Mouse (Mus musculus): ENCODE results near the gene Jak2.

The Jak2 gene

GRCm38 (mm10) chr19:29300919-29301318, 49.3 kb downstream of the Jak2 start:
- DNase-seq (ENCODE audit: low read depth), result no peak

DNA sequence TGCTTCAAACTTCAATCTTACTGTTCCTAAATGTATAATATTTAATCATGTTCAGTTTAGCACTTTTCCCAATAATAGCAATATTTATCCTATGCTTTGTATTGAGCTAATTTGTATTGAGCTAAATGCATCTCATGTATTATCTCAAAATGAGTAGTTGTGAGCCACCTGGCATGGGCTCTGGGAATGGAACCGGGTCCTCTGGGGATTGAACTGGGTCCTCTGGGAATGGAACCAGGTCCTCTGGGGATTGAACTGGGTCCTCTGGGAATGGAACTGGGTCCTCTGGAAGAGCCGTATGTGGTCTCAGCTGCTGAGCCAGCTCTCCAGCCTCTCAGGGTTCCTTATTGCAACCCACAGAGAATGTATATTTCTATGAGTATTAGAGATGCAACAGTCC, 50.5 kb downstream of the Jak2 start:
- no peak for DNase-seq (ENCODE audit: low read depth)

GRCm38 (mm10) chr19:29308832-29309231, 57.2 kb downstream of the Jak2 start:
- DNase-seq (ENCODE audit: low read depth), result peak; percentile 23

GRCm38 (mm10) chr19:29311791-29312190, 60.2 kb downstream of the Jak2 start:
- no peak for DNase-seq (ENCODE audit: low read depth)

- no peak for DNase-seq (ENCODE audit: low read depth)
Observed at GRCm38 (mm10) chr19:29312661-29313060, 61.0 kb downstream of the Jak2 start.

DNA sequence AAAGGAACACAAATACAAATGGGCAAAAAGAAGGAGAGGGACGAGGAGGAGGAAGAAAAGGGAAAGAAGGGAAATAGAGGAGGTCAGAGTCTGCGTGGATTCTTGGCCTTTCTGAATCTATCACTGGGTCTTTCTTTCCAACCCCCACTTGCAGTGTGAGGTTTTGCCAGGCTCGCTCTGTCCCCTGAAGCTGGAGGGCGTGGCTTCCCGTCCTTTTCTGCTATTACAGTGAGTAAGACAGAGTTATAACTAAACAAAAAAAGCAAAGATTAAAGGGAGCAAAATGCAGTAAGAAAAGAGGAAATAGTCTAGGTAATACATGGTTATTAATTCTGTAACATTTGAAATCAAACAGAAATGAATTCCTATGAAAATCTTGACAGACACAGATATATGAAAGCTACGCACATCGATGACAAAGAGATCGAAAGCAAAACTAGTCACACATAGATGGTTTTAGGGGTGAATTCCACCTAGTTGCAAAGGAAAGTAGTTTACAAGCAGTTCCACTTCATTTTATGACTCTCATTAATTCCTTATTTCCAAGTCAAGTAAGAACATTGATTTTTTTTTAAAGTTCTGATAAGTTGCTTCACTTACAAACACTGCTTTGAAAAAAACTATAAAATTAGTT, 71.9 kb downstream of the Jak2 start:
- DNase-seq (ENCODE audit: low read depth), result peak; percentile 85

GRCm38 (mm10) chr19:29325053-29325851, 73.6 kb downstream of the Jak2 start, which contains the start of gene Insl6:
Insl6 (minus strand) TSS chr19:29325356.
- DNase-seq (ENCODE audit: low read depth), result peak; percentile 80

GRCm38 (mm10) chr19:29325852-29326180, 74.2 kb downstream of the Jak2 start:
- DNase-seq (ENCODE audit: low read depth), result peak; percentile 25

DNA sequence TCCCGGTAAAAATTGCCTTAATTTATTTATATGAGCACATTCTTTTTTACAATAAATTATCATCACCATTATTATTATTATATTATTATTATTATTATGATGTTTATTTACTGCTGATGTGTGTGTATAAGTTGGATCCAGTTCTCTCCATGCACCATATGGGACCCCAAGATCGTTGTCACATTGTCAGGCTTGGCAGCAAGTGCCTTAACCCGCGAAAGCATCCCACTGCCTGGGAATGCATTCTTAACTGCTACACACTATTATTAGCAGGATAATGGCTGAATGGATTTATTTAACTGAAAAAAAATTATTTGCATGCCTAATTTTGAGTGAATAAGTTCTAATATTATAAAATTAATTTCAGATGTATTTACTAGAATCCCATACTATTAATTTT, 74.8 kb downstream of the Jak2 start:
- DNase-seq (ENCODE audit: low read depth), result no peak

DNA sequence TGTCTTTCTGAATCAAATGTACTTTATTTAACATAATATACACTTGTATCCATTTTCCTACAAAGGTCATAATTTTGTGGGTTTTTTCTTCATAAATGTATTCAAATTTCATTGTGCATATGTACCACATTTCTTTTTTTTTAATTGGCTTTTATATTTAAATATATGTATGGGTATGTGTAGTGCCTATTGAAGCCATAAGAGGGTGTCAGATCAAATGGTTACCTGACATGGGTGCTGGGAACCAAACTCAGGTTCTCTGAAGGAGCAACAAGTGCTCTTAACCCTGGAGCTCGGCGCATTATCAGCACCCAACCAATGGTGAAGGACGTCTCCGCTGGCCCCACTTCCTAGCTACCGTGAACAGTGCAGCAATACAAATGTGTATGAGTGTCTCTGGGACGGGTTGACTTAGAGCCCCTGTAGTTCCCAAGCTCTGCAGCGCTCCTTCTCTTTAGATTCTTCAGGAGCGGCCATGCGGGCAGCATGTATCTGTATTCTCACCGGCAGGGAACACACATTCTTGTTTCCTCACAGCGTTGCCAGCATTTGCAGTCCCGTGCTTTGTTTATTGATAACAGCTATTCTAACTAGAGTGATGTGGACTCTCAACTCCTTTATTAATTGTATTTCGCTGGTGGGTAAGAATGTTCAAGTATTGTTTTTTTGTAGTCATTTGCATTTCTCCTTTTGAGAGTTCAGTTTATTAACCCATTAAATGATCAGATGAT, 75.4 kb downstream of the Jak2 start:
- DNase-seq (ENCODE audit: low read depth), result peak; percentile 25

GRCm38 (mm10) chr19:29334068-29334745, 82.6 kb downstream of the Jak2 start, which contains the start of gene Rln1:
Rln1 (minus strand) TSS chr19:29334670.
- DNase-seq (ENCODE audit: low read depth), result no peak

DNA sequence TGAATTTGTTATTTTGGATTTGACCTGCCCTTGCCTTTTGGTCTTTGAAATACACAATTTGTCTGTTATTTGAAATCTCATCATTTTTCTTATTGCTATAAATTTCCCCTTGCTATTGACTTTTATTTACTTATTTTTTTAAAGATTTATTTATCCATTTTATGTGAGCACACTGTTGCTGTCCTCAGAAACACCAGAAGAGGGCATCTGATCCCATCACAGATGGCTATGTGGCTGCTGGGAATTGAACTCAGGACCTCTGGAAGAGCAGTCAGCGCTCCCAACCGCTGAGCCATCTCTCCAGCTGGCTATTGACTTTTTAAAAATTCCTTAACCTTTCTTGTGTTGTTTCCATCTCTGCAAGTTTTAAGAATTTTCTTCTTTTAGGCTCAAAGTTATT, 85.0 kb downstream of the Jak2 start:
- no peak for DNase-seq (ENCODE audit: low read depth)

- DNase-seq (ENCODE audit: low read depth), result no peak
Observed at GRCm38 (mm10) chr19:29341029-29341428, 89.4 kb downstream of the Jak2 start.

DNA sequence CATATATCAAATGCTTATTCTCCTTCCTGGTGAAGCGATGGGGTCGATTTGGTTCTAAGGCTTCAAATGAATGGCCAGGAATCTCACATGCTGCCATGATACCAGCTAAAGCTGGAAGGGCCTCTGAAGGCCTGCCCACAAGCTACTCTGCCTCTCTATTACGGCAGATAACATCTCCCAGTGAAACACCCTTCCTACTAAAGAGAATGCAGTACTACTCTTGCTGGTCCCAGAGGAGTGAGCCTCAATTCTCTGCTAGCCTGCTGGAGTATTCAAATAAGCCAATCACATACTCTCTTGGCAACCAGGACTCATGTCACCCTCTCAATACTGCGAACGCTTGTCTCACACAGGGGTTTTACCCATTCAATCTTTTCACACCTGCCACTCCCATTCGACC, 90.7 kb downstream of the Jak2 start:
- no peak for DNase-seq (ENCODE audit: low read depth)

- no peak for DNase-seq (ENCODE audit: low read depth)
Observed at GRCm38 (mm10) chr19:29344868-29345267, 93.2 kb downstream of the Jak2 start.

- no peak for DNase-seq (ENCODE audit: low read depth)
Observed at GRCm38 (mm10) chr19:29345636-29346035, 94.0 kb downstream of the Jak2 start.

DNA sequence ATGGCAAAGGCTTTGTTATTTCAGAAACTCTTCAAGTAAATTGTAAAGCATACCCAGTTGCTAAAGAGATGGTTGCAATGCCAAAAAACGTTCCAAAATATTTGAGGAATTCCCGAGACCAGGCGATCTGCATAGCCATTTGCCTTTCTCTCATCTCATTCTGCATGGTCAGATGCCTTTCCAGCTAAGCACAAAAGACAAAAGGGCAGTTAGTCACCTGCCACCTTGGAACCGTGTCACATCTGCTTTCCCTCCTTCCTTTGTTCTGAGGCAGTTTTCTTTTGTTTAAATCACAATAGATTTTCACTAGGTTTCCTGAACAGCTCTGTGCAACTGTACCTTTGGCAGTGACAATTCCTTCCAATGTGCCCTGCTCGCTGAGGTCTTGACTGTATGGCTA, 99.4 kb downstream of the Jak2 start:
- no peak for DNase-seq (ENCODE audit: low read depth)

- DNase-seq (ENCODE audit: low read depth), result peak; percentile 95
Observed at GRCm38 (mm10) chr19:29354895-29355877, 103.6 kb downstream of the Jak2 start.

- no peak for DNase-seq (ENCODE audit: low read depth)
Observed at GRCm38 (mm10) chr19:29356281-29356680, 104.7 kb downstream of the Jak2 start.

- DNase-seq (ENCODE audit: low read depth), result no peak
Observed at GRCm38 (mm10) chr19:29360251-29360650, 108.6 kb downstream of the Jak2 start.

DNA sequence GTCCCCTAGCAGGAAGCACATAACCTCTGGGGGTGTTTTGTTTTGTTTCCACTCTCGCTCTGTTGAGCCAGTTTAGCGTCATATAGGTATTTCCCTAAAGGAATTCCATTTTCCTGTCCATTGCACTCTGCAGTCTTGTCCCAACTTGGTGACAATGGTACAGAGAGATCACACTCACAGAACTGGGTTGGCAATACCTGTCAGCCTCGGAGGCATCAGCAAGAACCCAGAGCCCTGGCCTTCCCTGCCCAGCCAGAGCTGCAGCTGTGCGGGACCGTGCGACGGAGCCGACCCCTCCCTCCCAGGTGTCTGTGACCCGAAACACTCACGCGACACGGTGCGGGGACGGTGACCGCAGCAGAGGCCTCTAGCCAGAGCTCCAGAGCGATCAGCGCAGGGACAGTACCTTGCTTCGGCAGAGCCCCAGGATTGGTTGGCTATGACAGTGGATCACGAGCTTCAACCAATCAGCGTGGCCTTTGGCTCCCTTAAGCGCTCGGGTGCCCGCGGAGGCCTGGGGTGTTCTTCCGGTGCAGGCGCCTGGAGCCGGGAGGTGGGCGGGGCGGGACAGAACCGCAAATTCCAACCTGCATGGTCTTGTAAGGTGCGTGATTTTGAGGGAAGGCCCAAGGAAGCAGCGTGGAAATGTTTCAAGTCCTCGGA, 110.0 kb downstream of the Jak2 start:
- DNase-seq (ENCODE audit: low read depth), result peak; percentile 95

Measured in induced T-regulatory cell, adult 2 months (primary cell).